Mouse (Mus musculus) G1E (cell line): Measurements from ENCODE around the gene Ablim2. TPM values are rescaled to one million over a fixed set of nuclear protein-coding genes. Genes with fewer than 3 reads are reported as not detected.

Source experiments
- ATAC-seq: 2 replicates; pipeline ENCODE4 v1.8.0; 2016; ENCODE audit warnings: mild to moderate bottlenecking; ENCODE audit not compliant: insufficient number of reproducible peaks, poor library complexity, low FRiP score, severe bottlenecking; ENCODE audit errors: extremely low read depth
- DNase-seq: peaks from one replicate; pipeline ENCODE4 v3.0.0; 2012; ENCODE audit warnings: low spot score
- H3K27me3 ChIP-seq: 2 replicates; pipeline ENCODE4 v1.6.1; 2012; ENCODE audit warnings: mild to moderate bottlenecking, low read length, inconsistent platforms; ENCODE audit not compliant: insufficient read depth
- H3K36me3 ChIP-seq: replicated peaks from 2 replicates; pipeline ENCODE3; 2012; ENCODE audit warnings: mild to moderate bottlenecking, inconsistent platforms
- H3K4me1 ChIP-seq: 2 replicates; pipeline ENCODE4 v1.6.1; 2012; ENCODE audit warnings: low read depth, low read length, inconsistent platforms, mixed read lengths; ENCODE audit not compliant: insufficient read depth
- H3K4me3 ChIP-seq: 2 replicates; pipeline ENCODE4 v1.5.1; 2012; ENCODE audit warnings: low read depth, mild to moderate bottlenecking, inconsistent platforms, low read length, moderate library complexity, mixed read lengths
- H3K9me3 ChIP-seq: replicated peaks from 2 replicates; pipeline ENCODE4 v1.6.1; 2012; ENCODE audit warnings: inconsistent platforms
- CTCF ChIP-seq: IDR thresholded peaks from 2 replicates; pipeline ENCODE4 v1.5.1; 2012; ENCODE audit warnings: low read depth, low read length, inconsistent platforms, mixed read lengths
- GATA1 ChIP-seq: IDR thresholded peaks from 2 replicates; pipeline ENCODE4 v1.6.1; 2012; ENCODE audit warnings: borderline replicate concordance, low read length, inconsistent platforms, mixed read lengths
- GATA2 ChIP-seq: IDR thresholded peaks from 2 replicates; pipeline ENCODE4 v1.6.1; 2012; ENCODE audit warnings: low read depth, low read length, inconsistent platforms, borderline replicate concordance
- POLR2AphosphoS5 ChIP-seq: IDR thresholded peaks from 2 replicates; pipeline ENCODE4 v1.6.1; 2012; ENCODE audit warnings: low read depth, low read length, inconsistent platforms; ENCODE audit not compliant: insufficient replicate concordance
- TAL1 ChIP-seq: conservative IDR thresholded peaks from 2 replicates; pipeline ENCODE4 v1.6.1; 2012; ENCODE audit warnings: low read depth, low read length, inconsistent platforms, mixed read lengths
- polyA plus RNA-seq: library from polyadenylated mRNA; stranded (reverse); fragments of >175 nt; gene quantifications from 2 replicates; pipeline ENCODE4 v1.2.3, GENCODE M21; 2012
- total RNA-seq, 2 experiments: library from RNA; stranded (forward) in 1 of 2; stranded (reverse) in 1 of 2; fragments of 200-1000 nt in 1 of 2; fragments of >200 nt in 1 of 2; fragmentation: Nextera tagmentation in 1 of 2; gene quantifications; 2 replicates each; pipeline ENCODE4 v1.2.3; 2014 to 2017

Ablim2 gene
- total and polyA plus RNA-seq, 3 experiments = 0.16 TPM; not detected in 2

GRCm38 (mm10) chr5:35908626-35909443, 151.2 kb downstream of the Ablim2 start:
- Histone ChIP-seq H3K27me3 (peaks cover 6% of the 10 kb centered on the region; the same call in 1 of the 2 replicates), H3K4me1 (no peaks in the 10 kb centered on the region), H3K4me3 (no peak overlapping the region), H3K9me3 (no peaks in the 10 kb centered on the region), H3K36me3 (no peaks in the 10 kb centered on the region)
- ATAC-seq (no peak), DNase-seq (no peak)
- TF ChIP-seq GATA1 = no peak
- no peak for TF ChIP-seq CTCF
- no peak for TF ChIP-seq TAL1
- TF ChIP-seq POLR2AphosphoS5 = no peak
- no peak for TF ChIP-seq GATA2

- no peaks in the 10 kb centered on the region for H3K9me3 ChIP-seq
- H3K4me1 ChIP-seq = no peaks in the 10 kb centered on the region
- no peaks in the 10 kb centered on the region for H3K36me3 ChIP-seq
- no peaks in the 10 kb centered on the region for H3K27me3 ChIP-seq
- H3K4me3 ChIP-seq = no peak overlapping the region
- DNase-seq (no peak), ATAC-seq (no peak)
- TF ChIP-seq TAL1 (no peak), CTCF (no peak), POLR2AphosphoS5 (no peak), GATA2 (no peak), GATA1 (no peak)
These were observed 158.1 kb downstream of the Ablim2 start for GRCm38 (mm10) chr5:35915629-35916300.

GRCm38 (mm10) chr5:35916666-35917065, 159.0 kb downstream of the Ablim2 start:
- Histone ChIP-seq H3K36me3 (no peaks in the 10 kb centered on the region), H3K9me3 (no peaks in the 10 kb centered on the region), H3K4me1 (no peaks in the 10 kb centered on the region), H3K4me3 (no peak overlapping the region), H3K27me3 (no peaks in the 10 kb centered on the region)
- no peak for DNase-seq
- no peak for TF ChIP-seq TAL1
- TF ChIP-seq GATA1 = no peak
- TF ChIP-seq CTCF = no peak
- no peak for TF ChIP-seq POLR2AphosphoS5
- no peak for TF ChIP-seq GATA2
- ATAC-seq = no peak

GRCm38 (mm10) chr5:35918387-35918786, 160.7 kb downstream of the Ablim2 start:
- no peak for TF ChIP-seq POLR2AphosphoS5
- TF ChIP-seq GATA1 = no peak
- TF ChIP-seq CTCF = no peak
- no peak for TF ChIP-seq GATA2
- no peak for TF ChIP-seq TAL1
- no peak overlapping the region for H3K4me3 ChIP-seq
- H3K27me3 ChIP-seq = no peaks in the 10 kb centered on the region
- H3K4me1 ChIP-seq = no peaks in the 10 kb centered on the region
- ATAC-seq = no peak
- DNase-seq = no peak
- H3K36me3 ChIP-seq = no peaks in the 10 kb centered on the region
- H3K9me3 ChIP-seq = no peaks in the 10 kb centered on the region

- TF ChIP-seq CTCF (no peak), GATA2 (no peak), TAL1 (no peak), GATA1 (no peak), POLR2AphosphoS5 (no peak)
- DNase-seq (no peak), ATAC-seq (no peak)
- H3K27me3 ChIP-seq = no peaks in the 10 kb centered on the region
- H3K36me3 ChIP-seq = no peaks in the 10 kb centered on the region
- no peak overlapping the region for H3K4me3 ChIP-seq
- no peaks in the 10 kb centered on the region for H3K9me3 ChIP-seq
- H3K4me1 ChIP-seq = no peaks in the 10 kb centered on the region
These were observed 162.4 kb downstream of the Ablim2 start for GRCm38 (mm10) chr5:35920076-35920475.

- H3K4me1 ChIP-seq = no peaks in the 10 kb centered on the region
- no peak for DNase-seq
- ATAC-seq = no peak
- no peaks in the 10 kb centered on the region for H3K9me3 ChIP-seq
- H3K4me3 ChIP-seq = no peak overlapping the region
- H3K27me3 ChIP-seq = no peaks in the 10 kb centered on the region
- TF ChIP-seq TAL1 = no peak
- TF ChIP-seq GATA1 = no peak
- no peak for TF ChIP-seq GATA2
- no peak for TF ChIP-seq POLR2AphosphoS5
- H3K36me3 ChIP-seq = no peaks in the 10 kb centered on the region
These were observed 162.9 kb downstream of the Ablim2 start for GRCm38 (mm10) chr5:35920557-35920956.
